Mouse (Mus musculus) heart, postnatal 10 days (tissue): ENCODE measurements around the gene Ncln. TPM values are rescaled to one million over a fixed set of nuclear protein-coding genes. Genes with fewer than 3 reads are reported as not detected.

Experiments used
- DNase-seq, 2 experiments: peaks; one replicate each; pipeline ENCODE4 v3.0.0; 2021
- intact Hi-C: fragments of 180-260 bp; cut with DNase I; formaldehyde crosslinking; loops from one replicate; pipeline ENCODE4 v1.15.1; 2025
- total RNA-seq, 2 experiments: library from RNA; stranded (reverse); gene quantifications; 2 replicates each; pipeline ENCODE4 v1.2.3; 2021

The Ncln gene
- total RNA-seq, 2 experiments from 2014 or later = 64.0 to 65.0 TPM

DNA sequence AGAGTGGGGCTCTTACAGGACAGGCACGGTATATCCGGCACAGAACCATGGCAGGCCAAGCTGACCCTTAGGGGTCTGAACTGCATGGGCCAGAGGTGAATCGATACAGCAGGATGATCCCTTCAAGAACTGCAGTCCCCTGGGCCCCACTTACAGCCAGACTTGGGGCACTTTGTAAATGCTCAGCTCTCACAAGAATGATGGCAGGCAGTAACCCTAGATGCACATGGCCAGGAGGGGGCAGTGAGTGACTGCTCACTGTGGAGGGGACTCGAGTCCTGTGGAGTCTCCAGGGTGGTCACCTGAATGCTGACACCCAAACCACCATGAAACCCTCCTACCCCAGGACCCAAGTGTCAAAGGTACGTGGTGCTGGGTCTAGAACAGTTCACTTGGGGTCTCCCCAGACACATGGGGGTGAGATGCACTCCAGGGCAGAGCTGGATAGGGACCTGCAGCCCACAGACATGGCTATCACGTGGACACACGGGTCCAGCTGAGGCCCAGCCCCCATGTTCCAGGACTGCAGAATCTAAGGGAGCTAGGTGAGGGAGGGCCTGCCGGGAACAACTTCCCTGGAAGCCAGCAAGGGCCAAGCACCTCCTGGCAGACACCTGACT is 2.5 kb downstream of the Ncln start:
- intact Hi-C loops = no loop called here
- no peak for DNase-seq

DNA sequence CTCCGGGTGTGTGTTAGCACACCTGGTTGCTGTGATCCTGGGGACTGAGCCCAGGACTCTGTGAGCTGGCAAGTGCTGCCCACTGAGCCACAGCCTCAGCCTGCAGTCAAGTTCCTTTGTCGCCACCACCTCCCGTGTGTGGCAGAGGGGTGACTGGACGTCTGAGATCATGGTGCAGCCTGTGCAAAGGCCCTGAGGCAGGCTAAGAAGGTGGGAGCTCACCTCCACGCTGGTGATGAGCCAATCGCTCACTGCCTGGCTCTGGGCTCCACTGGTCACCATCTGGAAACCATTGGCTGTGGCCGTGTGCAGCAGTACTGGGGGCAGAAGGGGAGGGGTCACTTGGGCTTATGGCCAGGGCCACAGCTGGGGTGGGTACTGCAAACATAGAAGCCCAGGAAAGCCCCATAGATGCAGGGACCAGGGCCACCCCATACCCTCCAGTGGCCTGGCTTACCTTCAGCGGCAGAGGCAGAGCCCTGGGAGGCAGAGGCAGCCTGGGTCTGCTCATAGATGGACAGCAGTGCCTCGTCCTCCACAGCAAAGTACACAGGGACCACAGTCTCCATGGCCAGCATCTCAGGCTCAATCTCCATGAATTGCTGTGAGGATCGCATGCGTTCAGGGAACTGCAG is 3.5 kb downstream of the Ncln start:
- DNase-seq = no peak
- intact Hi-C loops = no loop called here

DNA sequence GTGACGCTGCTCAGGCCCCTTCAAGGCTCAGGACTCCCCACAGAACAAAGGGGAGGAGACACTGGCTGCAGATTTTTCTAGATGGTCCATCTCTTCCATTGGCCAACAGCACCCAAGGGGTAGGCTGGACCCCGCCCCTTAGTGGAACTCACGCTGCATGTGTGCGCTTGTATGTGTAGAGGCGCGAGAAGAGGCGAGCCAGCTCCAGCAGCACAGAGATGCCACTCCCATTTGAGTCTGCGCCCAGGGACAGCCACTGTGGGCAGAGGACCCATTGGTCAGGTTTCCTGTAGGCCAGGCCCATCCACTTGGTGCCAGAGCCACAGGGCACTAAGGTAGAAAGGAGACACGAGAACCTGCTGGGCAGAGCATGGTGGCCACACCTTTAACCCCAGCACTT is 5.2 kb downstream of the Ncln start:
- intact Hi-C loops = no loop called here
- no peak for DNase-seq

DNA sequence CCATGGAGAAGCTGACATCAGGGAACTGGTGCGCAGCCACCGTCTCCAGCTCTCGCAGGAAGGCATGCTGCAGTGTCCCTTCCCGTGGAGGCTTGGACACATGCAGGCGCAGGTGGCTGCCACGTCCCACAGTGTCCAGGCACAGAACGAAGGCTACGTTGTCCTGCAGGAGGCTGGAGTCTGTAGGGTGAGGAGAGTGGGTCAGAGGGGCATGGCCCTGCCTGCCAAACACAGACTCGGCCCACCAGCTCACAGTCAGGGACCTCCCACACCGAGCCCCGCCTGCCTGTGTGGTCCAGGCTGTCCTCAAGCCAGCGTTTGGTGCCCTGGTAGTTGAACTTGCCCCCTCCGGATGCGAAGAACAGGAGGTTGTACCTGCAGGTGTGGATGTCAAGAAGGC is 6.3 kb downstream of the Ncln start:
- DNase-seq = no peak
- intact Hi-C loops = no loop called here

DNA sequence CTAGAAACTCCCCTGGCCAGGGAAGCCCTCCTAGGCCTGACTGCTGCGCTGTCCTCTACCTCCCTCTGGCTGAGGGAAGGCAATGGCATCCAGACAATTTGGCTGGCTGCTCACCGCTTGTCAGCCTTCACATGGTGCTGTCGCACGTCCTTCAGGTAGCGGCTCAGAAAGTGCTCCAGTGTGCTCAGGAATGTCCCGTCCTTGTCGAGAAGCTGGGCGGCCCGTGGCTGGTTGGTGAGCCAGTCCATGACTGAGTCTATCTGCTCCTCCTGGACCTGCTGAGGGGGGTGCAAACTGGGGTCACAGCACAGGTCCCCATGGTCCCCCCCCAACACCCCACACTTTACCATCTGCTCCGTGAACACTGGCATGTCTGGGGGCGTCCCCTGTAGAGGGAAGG is 8.1 kb downstream of the Ncln start:
- no peak for DNase-seq

DNA sequence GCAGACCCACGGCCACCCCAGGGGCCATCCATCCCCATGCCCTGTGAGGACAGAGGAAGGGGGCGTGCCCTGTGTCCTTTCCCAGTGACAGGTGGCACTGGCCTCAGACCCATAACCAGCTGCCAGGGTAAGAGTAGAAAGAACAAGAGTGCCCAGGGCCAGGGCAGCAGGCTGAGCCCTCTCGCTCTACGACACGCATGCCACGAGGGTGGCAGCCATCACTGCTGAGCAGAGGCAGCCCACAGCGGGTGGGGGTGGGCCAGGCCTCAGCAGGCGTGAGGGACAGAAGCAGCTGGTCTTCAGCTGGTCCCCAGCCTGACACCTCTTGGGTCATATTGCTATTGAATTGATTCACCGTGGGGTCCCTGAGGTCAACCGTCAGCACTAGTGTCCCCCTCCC is 9.7 kb downstream of the Ncln start:
- no peak for DNase-seq
- intact Hi-C loops = no loop called here

More for the DNA sequence above, 8.1 kb downstream of the Ncln start:
- intact Hi-C loops = no loop called here

DNA sequence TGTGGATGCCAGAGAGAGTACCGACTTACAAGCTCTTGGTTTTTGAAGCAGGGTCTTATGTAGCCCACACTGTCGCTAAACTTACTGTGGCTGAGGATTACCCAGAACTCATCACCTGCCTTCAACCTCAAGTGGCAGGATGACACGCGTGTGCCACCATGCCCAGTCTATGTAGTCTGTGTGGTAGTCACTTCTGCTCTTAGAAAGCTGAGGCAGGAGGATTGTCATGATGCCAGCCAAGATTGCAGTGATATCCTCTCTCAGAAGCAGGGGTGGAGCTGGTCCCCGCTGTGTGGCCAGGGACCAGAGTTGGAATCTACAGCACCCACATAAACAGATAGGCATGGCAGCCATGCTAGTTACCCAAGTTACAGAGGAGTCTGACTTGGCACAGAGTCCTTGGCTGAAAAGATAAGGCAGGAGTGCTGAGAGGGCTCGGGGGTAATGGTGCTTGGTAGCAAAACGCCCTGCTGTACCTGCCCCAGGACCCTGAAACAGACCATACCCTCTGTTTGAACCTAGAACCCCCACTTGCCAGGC is 10.6 kb downstream of the Ncln start:
- DNase-seq = no peak
- intact Hi-C loops = no loop called here

DNA sequence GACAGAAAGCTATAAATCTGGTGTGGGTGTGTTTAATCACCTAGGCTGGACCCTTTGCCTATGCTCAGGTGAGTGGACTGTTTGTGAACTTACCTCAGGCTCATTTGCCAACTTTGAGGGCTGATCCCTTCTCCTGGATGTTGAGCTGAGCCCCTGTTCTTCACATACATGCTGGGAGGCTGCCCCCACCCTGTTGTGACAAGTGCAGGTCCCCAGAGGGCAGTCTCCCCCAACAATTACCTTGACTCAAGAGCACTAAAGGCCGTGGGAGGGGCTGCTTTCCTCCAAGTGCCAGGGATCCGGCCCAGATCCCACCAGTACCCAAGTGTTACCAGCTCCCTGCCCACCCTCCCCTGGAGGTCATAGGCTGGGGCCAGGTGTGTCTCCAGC is 11.1 kb downstream of the Ncln start:
- intact Hi-C loops = no loop called here
- DNase-seq = no peak

DNA sequence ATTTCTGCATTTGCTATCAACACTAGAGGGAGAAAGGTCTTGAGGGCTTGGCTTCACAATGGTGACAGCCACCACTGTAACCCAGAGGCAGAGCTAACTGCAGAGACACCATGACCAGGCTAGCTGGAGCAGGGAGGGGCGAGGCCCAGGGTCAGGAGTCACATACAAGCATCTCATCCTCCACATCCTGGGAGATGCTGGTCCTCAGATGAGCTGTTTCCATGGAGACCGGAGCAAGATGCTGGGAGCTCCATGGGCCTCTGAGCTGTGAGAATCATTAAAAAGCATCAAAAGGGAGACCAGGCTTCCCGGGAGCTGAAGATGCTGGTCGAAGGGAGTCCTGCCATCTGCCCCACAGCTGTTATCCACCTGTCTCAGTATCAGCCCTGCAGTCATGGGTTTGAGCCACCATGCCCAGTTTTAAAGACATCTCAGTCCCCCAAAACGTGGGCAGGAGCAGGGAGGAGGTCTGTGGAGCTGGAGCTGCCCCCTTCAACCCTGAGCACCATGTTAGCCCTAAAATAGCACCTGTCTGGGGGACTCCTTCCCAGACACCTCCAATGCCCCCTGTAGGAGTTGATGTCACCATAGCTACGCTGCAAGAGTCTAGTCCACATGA is 11.6 kb downstream of the Ncln start:
- no peak for DNase-seq
- intact Hi-C loops = no loop called here

DNA sequence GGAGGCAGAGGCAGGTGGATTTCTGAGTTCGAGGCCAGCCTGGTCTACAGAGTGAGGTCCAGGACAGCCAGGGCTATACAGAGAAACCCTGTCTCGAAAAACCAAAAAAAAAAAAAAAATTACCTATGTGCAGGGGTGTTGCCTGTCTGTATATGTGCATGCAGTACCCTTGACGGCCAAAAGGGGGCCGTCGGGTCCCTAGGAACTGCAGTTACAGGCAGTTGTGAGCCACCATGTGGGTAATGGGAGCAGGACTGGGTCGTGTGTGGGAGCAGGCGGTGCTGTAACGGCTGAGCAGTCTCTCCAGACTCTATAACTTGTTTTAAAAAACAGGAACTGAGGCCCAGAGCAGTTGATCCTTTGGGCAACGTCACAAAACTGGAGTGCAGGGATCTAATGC is 12.2 kb downstream of the Ncln start:
- intact Hi-C loops = no loop called here
- DNase-seq = no peak

DNA sequence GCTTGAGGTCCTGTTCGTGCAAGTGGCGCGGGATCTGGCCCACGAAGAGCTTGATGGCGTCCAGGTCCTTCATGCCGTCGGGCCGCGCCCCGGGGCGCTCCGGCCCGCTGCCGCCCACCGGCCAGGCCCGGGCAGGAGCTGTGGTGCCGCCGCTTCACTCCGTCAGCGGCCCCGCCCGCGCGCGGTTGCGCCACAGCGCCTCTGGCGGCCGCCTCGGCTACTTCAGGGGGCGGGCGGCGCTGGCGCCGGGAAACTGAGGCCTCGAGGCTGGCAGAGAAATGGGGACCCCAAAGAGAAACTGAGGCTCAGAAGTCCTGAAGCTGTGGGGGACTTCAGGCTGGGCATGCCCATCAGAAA is 13.7 kb downstream of the Ncln start, which contains the start of gene Celf5:
Gene Celf5, minus strand, starts transcription at position 177 of the 357 bp plus-strand sequence.
- intact Hi-C loops = no loop called here
- peak; percentile 61 to 63 for DNase-seq

DNA sequence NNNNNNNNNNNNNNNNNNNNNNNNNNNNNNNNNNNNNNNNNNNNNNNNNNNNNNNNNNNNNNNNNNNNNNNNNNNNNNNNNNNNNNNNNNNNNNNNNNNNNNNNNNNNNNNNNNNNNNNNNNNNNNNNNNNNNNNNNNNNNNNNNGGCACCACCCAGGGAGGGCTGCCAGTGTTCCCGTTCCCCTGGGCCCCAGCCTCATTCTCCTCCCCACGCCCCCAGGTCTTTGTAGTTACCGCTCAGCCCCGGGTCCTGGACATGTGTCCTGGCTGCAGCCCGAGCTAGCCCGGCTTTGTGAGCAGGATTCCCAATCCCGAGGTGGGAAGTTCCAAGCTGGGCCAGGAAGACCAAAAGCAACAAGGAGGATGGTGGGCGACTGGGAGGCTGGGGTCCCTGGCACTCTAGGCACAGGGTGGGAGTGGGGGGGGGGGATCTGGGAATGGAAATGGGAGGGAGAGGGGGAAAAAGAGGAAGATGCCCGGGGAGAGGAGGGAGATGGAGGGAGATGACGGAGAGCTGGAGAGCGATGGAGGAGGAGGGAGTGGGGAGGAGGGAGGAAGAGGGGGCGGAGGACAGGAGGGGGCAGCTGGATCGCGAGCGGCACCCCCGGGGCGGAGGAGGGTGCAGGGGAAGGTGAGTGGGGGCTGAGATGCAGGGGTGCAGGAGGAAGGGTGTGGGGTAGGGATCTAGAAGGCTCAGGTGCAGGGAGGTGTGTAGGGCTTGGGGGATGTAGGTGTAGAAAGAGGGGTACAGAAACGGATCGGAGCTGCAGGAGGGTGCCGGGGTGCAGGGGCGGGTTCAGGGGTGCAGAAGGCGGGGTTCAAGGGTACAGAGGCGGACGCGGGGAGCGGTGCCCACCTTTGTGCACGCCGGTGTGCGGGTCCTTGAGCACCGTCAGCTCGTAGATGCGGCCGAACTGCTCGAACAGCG is 14.3 kb downstream of the Ncln start:
- DNase-seq = no peak
- intact Hi-C loops = no loop called here

DNA sequence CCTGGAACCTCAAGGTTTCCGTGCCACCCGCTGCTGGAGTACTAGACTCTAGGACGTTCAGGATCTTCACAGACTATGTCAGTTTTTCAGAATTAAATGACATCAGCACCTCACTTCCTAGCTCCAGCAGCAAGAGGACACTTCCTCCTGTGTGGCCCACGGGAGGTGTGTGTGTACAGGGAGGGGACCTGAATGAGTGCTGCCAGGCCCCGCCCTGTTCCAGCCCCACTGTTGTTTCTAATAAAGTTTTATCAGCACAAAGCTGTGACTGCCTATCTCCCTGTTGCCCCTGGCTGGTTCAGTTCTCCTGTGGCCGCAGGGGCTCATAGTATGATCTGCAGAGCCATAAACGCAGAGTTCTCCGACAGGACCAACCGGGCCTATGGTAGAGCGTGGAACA is 21.7 kb downstream of the Ncln start:
- no peak for DNase-seq
- intact Hi-C loops = no loop called here

DNA sequence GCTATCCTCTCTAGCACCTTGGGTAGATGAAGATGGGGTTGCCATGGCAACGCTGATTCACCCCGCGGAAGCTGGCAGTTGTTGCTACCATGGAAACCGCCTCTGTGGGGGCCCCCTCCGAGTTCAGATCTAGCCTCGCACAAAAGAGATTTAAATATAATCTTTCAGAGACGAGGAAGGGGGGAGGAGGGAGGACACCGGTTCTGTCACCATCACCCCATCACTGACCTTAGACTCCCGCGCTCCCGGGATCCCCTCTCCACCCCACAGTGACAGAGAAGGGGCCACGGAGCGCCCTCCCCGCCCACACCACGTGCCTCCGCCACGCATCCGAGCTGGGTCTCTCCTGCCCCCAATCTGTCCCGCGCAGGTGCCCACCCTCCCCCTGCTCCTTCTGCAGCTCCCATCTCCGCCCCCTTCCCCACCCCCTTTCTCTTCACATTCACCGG is 23.2 kb downstream of the Ncln start:
- no peak for DNase-seq
- intact Hi-C loops = no loop called here

DNA sequence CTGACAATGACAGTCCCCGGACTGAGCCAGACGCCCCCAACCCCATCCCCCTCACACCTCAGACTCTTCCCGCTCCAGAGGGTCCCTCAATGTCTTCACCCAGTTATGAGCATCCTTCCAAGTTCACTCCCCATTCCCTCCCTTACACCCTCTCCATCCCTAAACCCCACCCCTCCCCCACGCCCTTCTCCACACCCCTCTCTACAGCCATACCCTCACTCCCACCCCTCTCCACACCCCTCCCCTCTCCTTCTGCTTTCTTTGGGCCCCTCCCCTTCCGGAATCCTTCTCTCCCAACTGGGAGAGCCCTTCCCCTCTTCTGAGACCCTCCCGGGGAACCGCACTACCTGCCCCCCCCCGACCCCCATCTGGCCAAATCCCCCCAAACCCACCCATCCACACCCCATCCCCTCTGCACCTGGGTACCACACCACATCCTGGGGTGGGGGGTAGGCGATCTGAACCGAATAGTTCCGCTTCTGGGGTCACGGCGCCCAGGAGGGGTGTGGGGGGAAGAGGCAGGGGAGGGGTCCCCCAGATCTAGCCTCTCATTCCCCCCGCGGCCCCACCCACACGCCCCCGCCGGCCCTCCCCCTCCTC is 23.7 kb downstream of the Ncln start:
- intact Hi-C loops = no loop called here
- DNase-seq = no peak

DNA sequence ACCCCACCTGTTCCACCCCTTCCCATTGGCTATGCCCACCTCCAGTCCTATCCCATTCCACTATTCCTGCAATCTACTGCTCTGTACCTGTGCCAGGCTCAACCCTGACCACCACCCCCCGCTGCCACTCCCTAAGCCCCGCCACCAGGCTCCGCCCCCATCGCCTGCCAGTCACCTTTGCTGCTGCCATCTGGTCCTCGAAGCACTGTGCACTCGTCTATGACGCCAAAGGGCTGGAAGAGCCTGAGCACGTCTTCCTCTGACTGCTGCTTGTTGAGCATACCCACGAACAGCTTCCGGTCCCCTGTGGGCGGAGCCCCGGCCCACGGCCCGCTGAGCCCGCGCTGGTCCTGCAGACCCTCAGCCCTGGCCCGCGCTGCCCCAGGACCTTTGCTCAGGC is 25.7 kb downstream of the Ncln start:
- intact Hi-C loops = no loop called here
- DNase-seq = no peak

DNA sequence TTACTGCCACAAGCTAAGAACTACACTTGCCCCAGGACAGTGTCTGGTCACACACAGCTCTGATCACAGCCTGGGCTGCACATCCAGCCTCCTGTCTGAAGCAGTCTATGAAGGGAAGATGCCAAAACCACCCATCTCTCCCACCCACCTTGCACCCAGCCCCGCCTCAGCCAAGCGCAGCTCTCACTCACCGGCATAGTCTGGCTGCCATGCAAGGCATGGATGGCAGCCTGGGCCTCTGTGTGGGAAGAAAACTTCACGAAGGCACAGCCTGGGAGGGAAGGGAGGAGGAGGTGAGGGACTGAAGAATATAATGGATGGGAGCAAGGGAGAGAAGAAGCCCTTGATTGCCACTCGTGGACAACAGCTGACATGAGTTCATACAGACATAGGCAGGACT is 26.9 kb downstream of the Ncln start:
- intact Hi-C loops = no loop called here
- DNase-seq = no peak

DNA sequence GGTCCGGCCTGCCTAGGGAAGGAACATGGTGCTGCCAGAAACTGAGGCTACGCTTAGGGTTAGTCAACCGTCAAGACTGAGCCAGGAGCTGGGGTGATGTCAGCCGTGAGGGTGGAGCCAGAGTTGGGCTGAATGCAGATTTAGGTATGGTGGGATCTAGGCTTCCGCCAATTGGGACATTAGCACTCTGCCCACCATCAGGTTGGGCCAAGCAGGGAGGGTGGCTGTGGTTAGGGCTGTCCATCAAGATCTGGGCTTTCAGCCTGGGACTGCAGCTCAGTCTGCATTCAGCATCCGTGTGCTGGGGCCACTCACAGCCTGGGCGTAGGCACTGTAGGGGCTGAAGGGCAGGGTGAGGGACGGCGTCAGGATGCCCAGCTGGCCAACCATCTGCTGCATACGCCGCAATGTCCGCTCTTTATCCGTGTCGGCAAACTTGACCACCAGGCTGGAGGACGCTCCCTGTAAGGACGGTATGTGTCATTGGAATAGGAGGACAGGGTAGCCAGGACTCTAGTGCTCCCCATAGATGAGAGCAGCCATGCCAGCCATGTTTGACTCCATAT is 28.4 kb downstream of the Ncln start:
- intact Hi-C loops = no loop called here
- DNase-seq = no peak

DNA sequence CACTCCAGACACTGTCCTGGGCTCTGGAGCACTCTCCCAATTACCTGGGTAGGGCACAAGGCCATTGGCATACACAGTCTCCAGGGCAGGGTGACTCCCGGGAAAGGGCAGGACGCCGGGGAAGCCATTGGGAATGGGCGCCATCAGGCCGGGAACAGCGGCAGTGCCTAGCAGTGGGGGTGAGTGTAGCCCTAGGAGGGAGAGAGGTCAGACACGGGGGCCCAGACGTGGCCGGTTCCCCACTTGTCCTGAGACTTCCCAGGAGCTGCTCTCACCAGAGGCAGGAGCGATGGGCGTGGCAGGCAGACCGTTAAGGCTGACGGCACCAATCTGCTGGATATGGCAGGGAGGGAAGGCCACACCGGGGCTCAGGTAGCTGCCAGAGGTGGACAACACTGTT is 29.3 kb downstream of the Ncln start:
- intact Hi-C loops = no loop called here
- no peak for DNase-seq

DNA sequence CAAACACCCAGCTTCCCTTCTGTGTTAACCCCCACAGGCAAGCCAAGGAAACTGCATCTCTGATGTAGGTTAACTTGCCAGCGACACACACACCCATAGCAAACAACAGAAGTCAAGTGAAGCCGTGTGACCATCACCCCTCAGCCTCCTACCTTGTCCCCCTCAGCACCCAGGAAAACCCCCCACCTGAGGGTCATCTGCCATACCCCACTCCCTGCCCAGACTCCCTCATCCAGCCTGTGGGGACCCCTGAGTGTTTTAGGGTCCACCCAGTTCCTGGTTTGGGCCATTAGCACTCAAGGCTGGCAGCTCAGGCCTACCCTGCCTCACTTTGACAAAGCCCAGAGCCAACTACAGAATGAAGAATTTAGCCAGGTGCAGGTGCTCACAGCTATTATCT is 30.1 kb downstream of the Ncln start:
- no peak for DNase-seq
- intact Hi-C loops = no loop called here
